Mouse (Mus musculus) embryonic fibroblast, embryonic 13.5 days (primary cell): ENCODE data around the gene Tspan9.

ENCODE experiments used
- CTCF ChIP-seq: IDR thresholded peaks from 2 replicates; pipeline ENCODE4 v1.5.1; 2011; ENCODE audit warnings: mild to moderate bottlenecking, control low read depth, low read length, moderate library complexity, borderline replicate concordance; ENCODE audit not compliant: insufficient read depth
- POLR2A ChIP-seq: IDR thresholded peaks from 2 replicates; pipeline ENCODE4 v1.6.1; 2011; ENCODE audit warnings: low read depth, mild to moderate bottlenecking, control low read depth, low read length, moderate library complexity

GRCm38 (mm10) chr6:128133679-128134191, 9.7 kb downstream of the Tspan9 start:
- no peak for TF ChIP-seq CTCF
- no peak for TF ChIP-seq POLR2A
